Mouse (Mus musculus): Measurements from ENCODE around the gene Btbd35f25. TPM values are rescaled to one million over a fixed set of nuclear protein-coding genes. Genes with fewer than 3 reads are reported as not detected.
"Not testable (repeated sequence)": the region's sequence is repeated elsewhere in the genome, so short reads cannot be mapped to it uniquely, and the experiment has no call there.

Btbd35f25 gene
- not detected in 2 replicates for polyA plus RNA-seq (2016; fragmentation: Nextera tagmentation; extraction: Ambion mirVana)

DNA sequence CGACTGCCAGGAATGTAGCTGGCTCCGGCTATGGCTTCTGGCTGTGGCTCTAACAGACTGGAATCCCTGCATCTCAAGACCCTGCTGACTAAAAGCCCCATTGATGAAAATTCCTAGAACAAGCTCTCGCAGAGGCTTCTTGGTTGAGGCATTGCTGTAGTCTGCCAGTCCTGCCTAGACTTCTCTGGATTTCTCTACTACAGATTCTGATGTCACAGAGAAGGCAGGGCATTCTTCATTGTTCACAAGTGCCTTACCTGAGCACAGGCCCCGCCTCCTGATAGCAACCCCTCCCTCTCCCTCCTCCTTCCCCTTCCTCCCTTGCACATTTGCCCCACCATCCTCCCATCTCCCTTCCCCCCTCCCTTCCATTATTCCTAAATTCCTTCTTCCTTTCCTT, at the start of gene Btbd35f25:
Gene Btbd35f25 (minus strand): TSS at position 101 of the 400 bp plus-strand sequence.
- H3K27me3 ChIP-seq (replicated peaks); ATAC-seq; H3K4me1 ChIP-seq; H3K9me3 ChIP-seq (replicated peaks); H3K27ac ChIP-seq; H3K36me3 ChIP-seq; H3K9ac ChIP-seq; H3K4me2 ChIP-seq; H3K4me3 ChIP-seq: not testable (repeated sequence)
- WGBS (ENCODE audit: insufficient replicate concordance), result 57% methylated on average over 3 of the region's 4 CpGs

DNA sequence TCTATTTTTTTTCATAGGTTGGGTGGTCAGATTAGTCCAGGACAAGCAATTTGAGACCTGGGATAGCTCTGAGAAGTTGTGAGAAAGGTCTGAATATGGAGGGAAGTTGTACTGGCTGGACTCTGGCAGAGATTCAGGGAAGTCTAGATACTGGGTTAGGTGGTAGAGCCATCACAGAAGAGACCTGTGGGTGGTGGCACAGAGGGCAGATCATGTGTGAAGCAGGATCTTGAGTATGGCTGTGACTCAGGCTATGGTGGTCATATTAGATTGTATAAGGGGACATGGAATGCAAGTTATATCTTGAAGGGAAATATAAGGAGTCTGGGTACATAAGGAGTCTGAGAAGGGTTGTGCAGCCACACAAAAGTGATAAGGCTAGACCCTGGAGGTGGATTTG, 49.3 kb upstream of the Btbd35f25 start:
- Histone ChIP-seq H3K27me3 (replicated peaks) (no peaks in the 10 kb centered on the region), H3K4me2 (no peak overlapping the region), H3K4me3 (no peak overlapping the region), H3K9me3 (replicated peaks) (peaks cover 68% of the 10 kb centered on the region), H3K9ac (no peak overlapping the region), H3K4me1 (no peaks in the 10 kb centered on the region), H3K36me3 (no peaks in the 10 kb centered on the region), H3K27ac (no peak overlapping the region)
- no peak for ATAC-seq

- 61% methylated on average over 1 of the region's 1 CpGs for WGBS (ENCODE audit: insufficient replicate concordance)
- H3K4me3 ChIP-seq, result no peak overlapping the region
- H3K4me1 ChIP-seq, result no peaks in the 10 kb centered on the region
- peaks cover 68% of the 10 kb centered on the region for H3K9me3 ChIP-seq (replicated peaks)
- ATAC-seq, result no peak
- H3K9ac ChIP-seq, result no peak overlapping the region
- no peaks in the 10 kb centered on the region for H3K36me3 ChIP-seq
- H3K4me2 ChIP-seq, result no peak overlapping the region
- H3K27ac ChIP-seq, result no peak overlapping the region
- no peaks in the 10 kb centered on the region for H3K27me3 ChIP-seq (replicated peaks)
Observed at GRCm38 (mm10) chrX:31764001-31764400, 47.0 kb upstream of the Btbd35f25 start.

DNA sequence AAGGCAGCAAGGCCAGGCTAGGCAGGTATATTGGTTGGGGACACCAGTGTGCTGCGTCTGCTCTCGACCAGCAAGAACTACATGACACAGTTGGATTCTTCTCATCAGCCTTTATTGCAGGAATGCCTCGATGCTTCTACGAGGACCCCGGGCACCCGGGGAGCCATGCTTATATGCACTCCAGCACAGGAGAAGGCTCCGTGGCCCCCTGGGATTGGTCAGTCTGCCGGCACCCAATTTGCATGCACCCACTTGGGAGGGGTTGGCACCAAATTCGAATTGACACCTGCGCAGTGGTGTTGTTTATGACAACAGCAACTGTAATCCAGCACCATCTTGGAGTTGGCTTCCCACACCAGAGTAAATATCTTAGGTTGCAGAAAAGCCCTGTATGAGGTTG, 28.1 kb upstream of the Btbd35f25 start:
- H3K4me2 ChIP-seq, result no peak overlapping the region
- ATAC-seq, result no peak
- H3K27ac ChIP-seq, result no peak overlapping the region
- H3K4me3 ChIP-seq, result no peak overlapping the region
- H3K9ac ChIP-seq, result no peak overlapping the region
- 71% methylated on average over 10 of the region's 10 CpGs for WGBS (ENCODE audit: insufficient replicate concordance)
- H3K27me3 ChIP-seq (replicated peaks), result no peaks in the 10 kb centered on the region
- H3K36me3 ChIP-seq, result no peaks in the 10 kb centered on the region
- peaks cover 42% of the 10 kb centered on the region for H3K9me3 ChIP-seq (replicated peaks)
- H3K4me1 ChIP-seq, result no peaks in the 10 kb centered on the region

- no peak overlapping the region for H3K9ac ChIP-seq
Observed at GRCm38 (mm10) chrX:31736958-31737357, 20.0 kb upstream of the Btbd35f25 start.

More at GRCm38 (mm10) chrX:31736958-31737357, 20.0 kb upstream of the Btbd35f25 start:
- Histone ChIP-seq H3K27me3 (replicated peaks) (no peaks in the 10 kb centered on the region), H3K4me2 (no peak overlapping the region), H3K4me1 (no peaks in the 10 kb centered on the region), H3K27ac (no peak overlapping the region), H3K36me3 (no peaks in the 10 kb centered on the region), H3K9me3 (replicated peaks) (peaks cover 19% of the 10 kb centered on the region), H3K4me3 (no peak overlapping the region)
- no peak for ATAC-seq
- WGBS (ENCODE audit: insufficient replicate concordance), result 56% methylated on average over 6 of the region's 6 CpGs

Other genes with a start within 250 kb of the Btbd35f25 start
- not detected in 2 replicates for gene Gm21883, start 142.9 kb downstream of the Btbd35f25 start, polyA plus RNA-seq (2016; fragmentation: Nextera tagmentation; extraction: Ambion mirVana)
- gene Spin2e, start 98.2 kb downstream of the Btbd35f25 start, polyA plus RNA-seq (2016; fragmentation: Nextera tagmentation; extraction: Ambion mirVana), result not detected in 2 replicates
- gene Gm21637, start 244.9 kb upstream of the Btbd35f25 start, polyA plus RNA-seq (2016; fragmentation: Nextera tagmentation; extraction: Ambion mirVana), result not detected in 2 replicates